Mouse (Mus musculus) hindbrain, embryonic 16.5 days (tissue): Measurements from ENCODE around the gene Tescl. TPM values are rescaled to one million over a fixed set of nuclear protein-coding genes. Genes with fewer than 3 reads are reported as not detected.
A peak's percentile ranks its signal among the peaks of the same experiment; 100 is the strongest.

Experiments used
- ATAC-seq: fragments of 200-750 bp; cut with Nextera tagmentation; 2 replicates; pipeline ENCODE4 v1.8.0; 2017; ENCODE audit warnings: moderate TSS enrichment, moderate library complexity
- H3K27ac ChIP-seq: fragments of 300-500 bp; sonication (generic); 2 replicates; pipeline ENCODE4 v1.5.1; 2014; ENCODE audit warnings: low read depth, mild to moderate bottlenecking, control low read depth, low read length, moderate library complexity
- H3K27me3 ChIP-seq: fragments of 300-500 bp; sonication (generic); replicated peaks from 2 replicates; pipeline ENCODE4 v1.6.1; 2014; ENCODE audit warnings: low read length; ENCODE audit not compliant: control insufficient read depth, insufficient read depth
- H3K36me3 ChIP-seq: fragments of 300-500 bp; sonication (generic); 2 replicates; pipeline ENCODE4 v1.6.1; 2014; ENCODE audit warnings: mild to moderate bottlenecking, low read length, moderate library complexity, mixed read lengths; ENCODE audit not compliant: control insufficient read depth, insufficient read depth
- H3K4me1 ChIP-seq: fragments of 300-500 bp; sonication (generic); 2 replicates; pipeline ENCODE4 v1.6.1; 2014; ENCODE audit warnings: low read depth, low read length; ENCODE audit not compliant: control insufficient read depth, insufficient read depth
- H3K4me2 ChIP-seq: fragments of 300-500 bp; sonication (generic); 2 replicates; pipeline ENCODE4 v1.6.1; 2014; ENCODE audit warnings: mild to moderate bottlenecking, low read length, control low read depth, moderate library complexity
- H3K4me3 ChIP-seq: fragments of 300-500 bp; sonication (generic); 2 replicates; pipeline ENCODE4 v1.5.1; 2014; ENCODE audit warnings: mild to moderate bottlenecking, low read length, control low read depth, moderate library complexity
- H3K9ac ChIP-seq: fragments of 300-500 bp; sonication (generic); 2 replicates; pipeline ENCODE4 v1.6.1; 2014; ENCODE audit warnings: low read depth, mild to moderate bottlenecking, control low read depth, low read length, moderate library complexity
- H3K9me3 ChIP-seq: fragments of 300-500 bp; sonication (generic); 2 replicates; pipeline ENCODE4 v1.6.1; 2014; ENCODE audit warnings: mild to moderate bottlenecking, low read length, moderate library complexity; ENCODE audit not compliant: control insufficient read depth
- WGBS: fragments of 180-500 bp; shearing (Covaris S2); extraction: QIAGEN DNeasy Blood & Tissue Kit; methylation state at CpG from one replicate; pipeline ENCODE4 v1.1.7; 2014; 5-methylcytosine and 5-hydroxymethylcytosine counted together
- polyA plus RNA-seq: library from polyadenylated mRNA; unstranded; fragments of >200 nt; fragmentation: Nextera tagmentation; extraction: Ambion mirVana; gene quantifications from 2 replicates; pipeline ENCODE4 v1.2.1, GENCODE M21; 2015

The Tescl gene
- polyA plus RNA-seq, 1 experiment from 2014 or later = 0.25 TPM

DNA sequence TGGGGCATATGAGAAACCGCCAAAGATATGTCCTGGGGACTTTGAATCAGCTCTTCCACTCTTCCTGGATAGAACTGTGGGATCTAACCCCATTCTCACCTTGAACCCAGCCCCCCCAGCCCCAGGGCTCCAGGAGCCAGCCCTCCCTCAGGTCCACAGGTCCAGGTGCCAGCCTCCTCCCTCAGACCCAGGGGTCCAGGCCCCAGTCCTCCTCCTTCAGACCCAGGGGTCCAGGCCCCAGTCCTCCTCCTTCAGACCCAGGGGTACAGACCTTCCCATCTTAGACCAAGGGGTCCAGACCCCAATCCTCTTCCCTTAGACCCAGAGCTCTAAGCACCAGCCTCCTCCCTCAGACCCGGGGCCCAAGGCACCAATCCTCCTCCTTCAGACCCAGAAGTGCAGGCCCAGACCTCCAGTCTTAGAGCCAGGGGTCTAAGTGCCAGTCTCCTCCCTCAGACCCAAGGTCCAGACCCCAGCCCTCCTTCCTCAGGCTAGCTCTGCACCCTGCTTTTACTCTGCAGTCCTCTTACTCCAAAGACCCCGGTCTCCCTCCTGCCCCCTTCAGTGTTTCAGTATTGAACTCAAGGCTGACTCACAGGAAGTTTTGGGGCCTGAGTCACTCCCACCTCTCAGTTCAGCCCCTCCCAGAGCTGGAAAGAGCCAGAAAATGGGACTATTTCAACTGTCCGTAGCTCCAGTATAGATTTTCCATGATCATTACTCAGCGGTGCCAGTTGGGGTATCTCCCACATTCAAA is 31.7 kb upstream of the Tescl start:
- Histone ChIP-seq H3K4me3 (no peak overlapping the region), H3K36me3 (no peaks in the 10 kb centered on the region), H3K4me2 (no peak overlapping the region), H3K9ac (peak overlapping the region; percentile 51), H3K4me1 (peaks cover 2% of the 10 kb centered on the region), H3K27ac (no peak overlapping the region), H3K27me3 (no peaks in the 10 kb centered on the region), H3K9me3 (no peaks in the 10 kb centered on the region)
- ATAC-seq = peak; percentile 18
- 83% methylated on average over 5 of the region's 5 CpGs for WGBS

DNA sequence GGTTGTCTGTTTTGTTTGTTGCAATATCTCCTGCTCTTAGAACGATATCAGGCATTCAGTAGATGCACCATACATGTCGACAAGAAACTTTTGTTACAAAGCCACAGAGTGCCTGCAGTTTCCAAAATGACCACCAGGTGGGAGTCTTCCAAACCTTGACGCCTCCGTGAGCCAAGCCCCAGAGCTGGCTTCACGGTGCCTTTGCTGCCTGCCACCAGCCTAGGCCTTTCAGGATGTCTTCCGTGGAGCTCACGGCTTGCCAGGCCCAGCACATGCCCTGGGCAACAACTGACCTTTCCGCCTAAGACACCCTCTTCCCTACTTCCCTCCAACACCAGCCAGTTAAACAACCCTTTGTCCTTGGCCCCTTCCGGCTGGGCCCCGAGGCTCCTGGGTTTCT is 31.1 kb upstream of the Tescl start:
- H3K4me2 ChIP-seq = no peak overlapping the region
- 22% methylated on average over 10 of the region's 10 CpGs for WGBS
- no peaks in the 10 kb centered on the region for H3K9me3 ChIP-seq
- no peaks in the 10 kb centered on the region for H3K27me3 ChIP-seq
- H3K9ac ChIP-seq = peak overlapping the region; percentile 51
- H3K4me3 ChIP-seq = no peak overlapping the region
- no peak overlapping the region for H3K27ac ChIP-seq
- H3K36me3 ChIP-seq = no peaks in the 10 kb centered on the region
- peak; percentile 82 for ATAC-seq
- peaks cover 2% of the 10 kb centered on the region; the same call in 1 of the 2 replicates for H3K4me1 ChIP-seq

DNA sequence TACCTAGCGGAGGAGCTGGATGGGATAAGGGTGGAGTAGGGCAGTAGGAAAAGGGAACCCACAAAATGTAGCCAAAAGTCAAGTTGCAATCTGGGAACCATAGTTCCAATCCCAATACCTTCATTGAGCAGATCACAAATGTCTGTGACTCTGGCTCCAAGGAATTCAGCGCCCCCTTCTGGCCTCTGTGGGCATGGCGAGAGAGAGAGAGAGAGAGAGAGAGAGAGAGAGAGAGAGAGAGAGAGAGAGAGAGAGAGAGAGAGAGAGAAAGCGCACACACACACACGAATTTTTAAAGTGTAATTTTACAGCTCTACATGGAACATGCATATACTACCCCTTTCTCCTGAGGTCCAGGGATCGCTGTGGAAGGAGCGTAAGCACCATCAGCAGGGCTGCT is 29.5 kb upstream of the Tescl start:
- H3K27me3 ChIP-seq = no peaks in the 10 kb centered on the region
- no peak overlapping the region for H3K4me2 ChIP-seq
- H3K36me3 ChIP-seq = no peaks in the 10 kb centered on the region
- H3K27ac ChIP-seq = no peak overlapping the region
- H3K4me3 ChIP-seq = no peak overlapping the region
- 20% methylated on average over 7 of the region's 7 CpGs for WGBS
- peaks cover 2% of the 10 kb centered on the region; the same call in 1 of the 2 replicates for H3K4me1 ChIP-seq
- ATAC-seq = no peak
- no peaks in the 10 kb centered on the region for H3K9me3 ChIP-seq
- no peak overlapping the region for H3K9ac ChIP-seq

DNA sequence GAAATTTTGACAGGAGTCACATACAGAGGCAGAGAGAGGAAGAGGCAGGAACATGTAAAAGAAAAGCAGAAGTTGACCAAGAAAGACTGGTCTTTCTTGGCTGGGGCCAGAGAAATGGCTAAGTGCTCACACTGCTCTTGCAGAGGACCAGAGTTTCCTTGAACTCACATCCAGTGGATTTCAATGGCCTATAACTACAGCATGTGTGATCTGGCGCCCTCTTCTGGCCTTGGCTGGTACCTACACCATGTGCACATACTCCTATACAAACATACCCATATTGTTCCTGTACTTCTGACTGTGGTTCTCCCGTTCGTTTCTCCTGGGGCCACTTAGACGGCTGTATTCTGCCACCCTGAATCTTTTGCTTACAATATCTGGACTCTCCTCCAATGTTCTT is 27.3 kb upstream of the Tescl start:
- H3K4me3 ChIP-seq = no peak overlapping the region

DNA sequence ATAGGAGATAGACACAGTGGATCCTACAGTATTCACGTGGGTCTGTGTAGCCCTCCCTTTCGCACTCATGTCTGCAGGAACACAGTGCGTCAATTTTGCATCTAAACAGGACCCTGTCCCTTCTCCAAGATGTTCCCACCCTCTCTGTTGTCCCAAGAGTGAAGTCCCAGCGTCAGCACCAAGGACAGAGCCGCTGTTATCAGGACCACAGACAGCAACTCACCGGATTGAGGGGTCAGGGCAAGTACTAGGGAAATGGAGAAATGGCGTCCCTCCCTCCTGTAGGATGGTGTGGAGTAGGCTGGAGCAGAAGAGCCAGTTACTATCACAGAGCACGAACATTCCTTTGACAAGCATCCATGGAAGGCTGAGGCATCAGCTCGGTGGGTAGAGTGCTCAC is 25.5 kb upstream of the Tescl start:
- Histone ChIP-seq H3K4me3 (no peak overlapping the region), H3K9me3 (peaks cover 3% of the 10 kb centered on the region; the same call in 1 of the 2 replicates), H3K9ac (no peak overlapping the region), H3K4me1 (no peaks in the 10 kb centered on the region), H3K36me3 (no peaks in the 10 kb centered on the region), H3K4me2 (no peak overlapping the region), H3K27ac (no peak overlapping the region), H3K27me3 (no peaks in the 10 kb centered on the region)
- 32% methylated on average over 9 of the region's 9 CpGs for WGBS
- no peak for ATAC-seq

More for the DNA sequence above, 27.3 kb upstream of the Tescl start:
- Histone ChIP-seq H3K27me3 (no peaks in the 10 kb centered on the region), H3K9me3 (peaks cover 3% of the 10 kb centered on the region; the same call in 1 of the 2 replicates), H3K4me1 (peaks cover 2% of the 10 kb centered on the region; the same call in 1 of the 2 replicates), H3K27ac (no peak overlapping the region), H3K9ac (no peak overlapping the region), H3K4me2 (no peak overlapping the region), H3K36me3 (no peaks in the 10 kb centered on the region)
- WGBS = 69% methylated on average over 4 of the region's 4 CpGs
- ATAC-seq = no peak

DNA sequence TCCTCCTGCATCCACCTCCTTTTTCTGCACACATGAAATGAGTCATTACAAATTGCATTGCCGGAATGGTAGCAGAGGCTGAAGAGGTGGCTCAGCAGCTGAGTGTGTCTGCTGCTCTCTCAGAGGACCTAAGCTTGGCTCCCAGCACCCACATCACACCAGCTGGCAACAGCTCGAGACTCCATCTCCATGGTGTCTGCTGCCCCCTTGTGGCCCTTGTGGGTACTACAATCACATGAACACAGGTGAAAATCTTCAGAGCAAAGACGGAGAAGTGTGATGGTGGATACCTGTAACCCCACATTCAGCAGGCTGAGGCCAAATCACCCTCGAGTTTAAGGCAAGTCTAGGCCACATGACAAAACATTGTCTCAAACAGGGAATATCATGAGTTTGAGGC is 24.2 kb upstream of the Tescl start:
- Histone ChIP-seq H3K4me1 (no peaks in the 10 kb centered on the region), H3K9me3 (peaks cover 3% of the 10 kb centered on the region; the same call in 1 of the 2 replicates), H3K27ac (no peak overlapping the region), H3K9ac (no peak overlapping the region), H3K4me3 (no peak overlapping the region), H3K4me2 (no peak overlapping the region), H3K36me3 (no peaks in the 10 kb centered on the region), H3K27me3 (no peaks in the 10 kb centered on the region)
- 52% methylated on average over 4 of the region's 4 CpGs for WGBS
- no peak for ATAC-seq

DNA sequence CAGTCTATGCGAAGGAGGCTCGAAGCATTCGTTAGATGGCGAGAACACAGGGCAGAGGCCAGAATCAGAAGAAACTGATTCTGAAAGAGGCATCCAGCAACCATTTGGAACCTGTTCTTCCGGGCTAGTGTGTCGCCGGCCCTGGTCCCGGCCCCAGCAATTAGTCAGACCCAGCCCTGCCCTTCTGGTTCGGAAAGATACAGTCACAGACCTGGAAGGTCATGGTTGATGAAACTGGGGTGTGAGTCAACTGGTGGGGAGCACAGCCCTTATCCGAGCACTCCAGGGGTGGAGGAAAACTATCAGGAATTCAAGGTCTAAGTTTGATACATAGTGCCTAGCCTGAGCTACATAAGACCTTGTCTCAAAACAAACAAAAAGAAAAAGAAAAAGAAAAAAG is 22.3 kb upstream of the Tescl start:
- Histone ChIP-seq H3K4me1 (no peaks in the 10 kb centered on the region), H3K4me2 (no peak overlapping the region), H3K27me3 (no peaks in the 10 kb centered on the region), H3K27ac (no peak overlapping the region), H3K9ac (no peak overlapping the region), H3K4me3 (no peak overlapping the region), H3K36me3 (no peaks in the 10 kb centered on the region), H3K9me3 (peaks cover 3% of the 10 kb centered on the region; the same call in 1 of the 2 replicates)
- ATAC-seq = no peak
- WGBS = 86% methylated on average over 10 of the region's 10 CpGs

DNA sequence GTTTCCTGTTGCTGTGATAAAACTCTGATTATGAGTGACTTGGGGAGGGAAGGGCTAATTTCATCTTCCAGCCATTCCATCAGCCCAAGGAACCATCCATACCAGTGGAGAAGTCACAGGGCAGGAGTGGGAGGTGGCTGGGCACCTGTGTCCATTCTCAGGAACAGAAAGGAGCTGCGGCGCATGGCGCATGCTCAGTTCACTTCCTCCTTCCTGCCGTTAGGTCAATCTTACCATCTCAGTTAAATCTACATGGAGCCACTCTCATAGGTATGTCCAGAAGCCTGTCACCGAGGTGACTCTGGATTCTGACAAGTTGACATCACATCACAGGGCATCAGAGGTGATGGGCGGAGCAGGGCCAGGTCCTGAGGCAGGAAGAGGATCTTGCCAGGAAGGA is 21.9 kb upstream of the Tescl start:
- WGBS = 85% methylated on average over 6 of the region's 6 CpGs
- Histone ChIP-seq H3K9me3 (peaks cover 3% of the 10 kb centered on the region; the same call in 1 of the 2 replicates), H3K27me3 (no peaks in the 10 kb centered on the region), H3K9ac (no peak overlapping the region), H3K27ac (no peak overlapping the region), H3K36me3 (no peaks in the 10 kb centered on the region), H3K4me2 (no peak overlapping the region), H3K4me1 (no peaks in the 10 kb centered on the region), H3K4me3 (no peak overlapping the region)
- ATAC-seq = no peak

DNA sequence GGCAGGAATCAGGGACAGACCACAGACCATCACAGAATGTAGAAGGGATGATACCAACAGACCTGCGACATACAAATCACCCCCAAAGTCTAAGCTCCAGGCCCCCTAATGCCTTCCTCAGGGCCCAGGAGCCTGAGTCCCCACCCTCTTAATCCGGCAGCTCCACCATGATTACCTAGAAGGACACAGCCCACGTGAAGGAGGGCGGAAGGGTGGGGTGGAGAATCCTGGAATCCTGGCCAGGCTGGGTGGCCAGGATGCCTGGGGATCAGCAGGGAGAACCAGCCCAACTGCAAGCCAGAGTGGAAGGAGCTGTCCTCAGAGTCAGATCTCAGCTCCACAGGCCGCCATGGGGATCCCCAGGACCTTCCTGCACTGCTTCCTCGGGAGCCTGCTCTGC is 15.2 kb upstream of the Tescl start, which contains the start of gene Lypd5:
Lypd5 (plus strand) TSS at position 301 of the 400 bp plus-strand sequence.
- no peak for ATAC-seq
- H3K4me3 ChIP-seq = no peak within 1 kb of the TSS
- H3K27me3 ChIP-seq = no peaks in the 10 kb centered on the region
- H3K9ac ChIP-seq = no peak within 1 kb of the TSS
- 45% methylated on average over 6 of the region's 6 CpGs for WGBS
- H3K36me3 ChIP-seq = no peaks in the 10 kb centered on the region
- no peak within 1 kb of the TSS for H3K27ac ChIP-seq
- no peak within 1 kb of the TSS for H3K4me2 ChIP-seq
- no peaks in the 10 kb centered on the region for H3K4me1 ChIP-seq
- no peaks in the 10 kb centered on the region for H3K9me3 ChIP-seq
